Mouse (Mus musculus) bone marrow macrophage, adult 2 months (primary cell): ENCODE measurements around the gene Tbc1d20. TPM values are rescaled to one million over a fixed set of nuclear protein-coding genes. Genes with fewer than 3 reads are reported as not detected.
A peak's percentile ranks its signal among the peaks of the same experiment; 100 is the strongest.
"Not testable (repeated sequence)": the region's sequence is repeated elsewhere in the genome, so short reads cannot be mapped to it uniquely, and the experiment has no call there.

ENCODE experiments used
- H3K27ac ChIP-seq: 2 replicates; pipeline ENCODE4 v1.5.1; 2012; ENCODE audit warnings: low read depth, low read length; ENCODE audit not compliant: insufficient read depth
- H3K4me1 ChIP-seq: 2 replicates; pipeline ENCODE4 v1.6.1; 2012; ENCODE audit warnings: low read length; ENCODE audit not compliant: control insufficient read depth, insufficient read depth
- H3K4me3 ChIP-seq: 2 replicates; pipeline ENCODE4 v1.5.1; 2012; ENCODE audit warnings: mild to moderate bottlenecking, low read length, moderate library complexity; ENCODE audit not compliant: insufficient read depth
- CTCF ChIP-seq: IDR thresholded peaks from 2 replicates; pipeline ENCODE4 v1.5.1; 2012; ENCODE audit warnings: low read depth, mild to moderate bottlenecking, low read length, moderate library complexity
- POLR2A ChIP-seq: IDR thresholded peaks from 2 replicates; pipeline ENCODE4 v1.6.1; 2012; ENCODE audit warnings: mild to moderate bottlenecking, low read depth, low read length, borderline replicate concordance
- polyA plus RNA-seq: library from polyadenylated mRNA; stranded (reverse); fragments of >200 nt; gene quantifications from 2 replicates; pipeline ENCODE4 v1.2.4, GENCODE M21; 2012; ENCODE audit not compliant: missing spikeins, insufficient read depth, insufficient read length

Gene Tbc1d20
- polyA plus RNA-seq, 1 experiment: 63.6 TPM

GRCm38 (mm10) chr2:152346776-152347465, 53.3 kb downstream of the Tbc1d20 start:
- TF ChIP-seq CTCF (no peak), POLR2A (no peak)
- Histone ChIP-seq H3K27ac (0 out of 2 replicates have a peak overlapping the region, but pooled peaks have one; percentile 14), H3K4me3 (no peak overlapping the region), H3K4me1 (peaks cover 31% of the 10 kb centered on the region)

- H3K4me1 ChIP-seq: peaks cover 31% of the 10 kb centered on the region
- TF ChIP-seq CTCF: no peak
- no peak for TF ChIP-seq POLR2A
- no peak overlapping the region for H3K27ac ChIP-seq
- H3K4me3 ChIP-seq: no peak overlapping the region
Measured at GRCm38 (mm10) chr2:152347722-152348121, 54.1 kb downstream of the Tbc1d20 start.

- H3K4me1 ChIP-seq: peaks cover 30% of the 10 kb centered on the region
- H3K4me3 ChIP-seq: no peak overlapping the region
- no peak for TF ChIP-seq POLR2A
- no peak for TF ChIP-seq CTCF
- no peak overlapping the region for H3K27ac ChIP-seq
Measured at GRCm38 (mm10) chr2:152349205-152349604, 55.6 kb downstream of the Tbc1d20 start.

GRCm38 (mm10) chr2:152349842-152350540, 56.4 kb downstream of the Tbc1d20 start:
- Histone ChIP-seq H3K4me1 (peaks cover 25% of the 10 kb centered on the region), H3K4me3 (no peak overlapping the region), H3K27ac (no peak overlapping the region)
- TF ChIP-seq POLR2A (no peak), CTCF (no peak)

DNA sequence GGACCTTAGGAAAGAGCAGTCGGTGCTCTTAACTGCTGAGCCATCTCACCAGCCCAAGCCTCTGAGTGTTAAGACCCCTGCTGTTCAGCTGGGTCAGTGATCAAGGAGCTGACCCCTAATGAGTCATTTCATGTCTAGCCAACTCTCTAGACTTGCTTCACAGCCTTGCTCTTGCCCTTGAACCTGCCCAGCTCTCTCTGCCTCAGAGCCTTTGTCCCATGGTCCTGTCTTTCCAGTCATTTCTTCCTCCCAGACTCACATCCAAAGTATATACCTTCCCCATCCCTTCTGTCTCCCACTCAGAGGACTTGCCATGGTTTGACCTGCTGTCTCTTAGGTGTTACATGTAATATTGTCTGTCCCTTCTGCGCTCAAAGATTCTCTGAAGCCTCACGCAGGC, 63.6 kb downstream of the Tbc1d20 start:
- Histone ChIP-seq H3K4me3 (no peak overlapping the region), H3K4me1 (peaks cover 8% of the 10 kb centered on the region), H3K27ac (no peak overlapping the region)
- TF ChIP-seq POLR2A: no peak
- no peak for TF ChIP-seq CTCF

DNA sequence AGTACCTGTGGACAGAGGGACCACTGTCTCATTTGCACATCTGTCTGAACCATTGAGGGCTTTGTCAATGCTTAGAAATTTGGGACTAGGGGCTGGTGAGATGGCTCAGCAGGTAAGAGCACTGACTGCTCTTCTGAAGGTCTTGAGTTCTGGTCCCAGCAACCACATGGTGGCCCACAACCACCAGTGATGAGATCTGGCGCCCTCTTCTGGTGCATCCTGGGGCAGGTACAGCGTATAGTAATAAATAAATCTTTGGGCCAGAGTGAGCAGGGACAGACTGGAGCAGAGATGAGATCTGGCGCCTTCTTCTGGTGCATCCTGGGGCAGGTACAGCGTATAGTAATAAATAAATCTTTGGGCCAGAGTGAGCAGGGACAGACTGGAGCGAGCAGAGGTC, 65.3 kb downstream of the Tbc1d20 start:
- H3K4me1 ChIP-seq: peaks cover 12% of the 10 kb centered on the region
- H3K4me3 ChIP-seq, H3K27ac ChIP-seq: not testable (repeated sequence)

- Histone ChIP-seq H3K27ac (no peak overlapping the region), H3K4me1 (peaks cover 12% of the 10 kb centered on the region), H3K4me3 (no peak overlapping the region)
- TF ChIP-seq CTCF: no peak
- TF ChIP-seq POLR2A: no peak
Measured at GRCm38 (mm10) chr2:152359616-152360015, 66.0 kb downstream of the Tbc1d20 start.

DNA sequence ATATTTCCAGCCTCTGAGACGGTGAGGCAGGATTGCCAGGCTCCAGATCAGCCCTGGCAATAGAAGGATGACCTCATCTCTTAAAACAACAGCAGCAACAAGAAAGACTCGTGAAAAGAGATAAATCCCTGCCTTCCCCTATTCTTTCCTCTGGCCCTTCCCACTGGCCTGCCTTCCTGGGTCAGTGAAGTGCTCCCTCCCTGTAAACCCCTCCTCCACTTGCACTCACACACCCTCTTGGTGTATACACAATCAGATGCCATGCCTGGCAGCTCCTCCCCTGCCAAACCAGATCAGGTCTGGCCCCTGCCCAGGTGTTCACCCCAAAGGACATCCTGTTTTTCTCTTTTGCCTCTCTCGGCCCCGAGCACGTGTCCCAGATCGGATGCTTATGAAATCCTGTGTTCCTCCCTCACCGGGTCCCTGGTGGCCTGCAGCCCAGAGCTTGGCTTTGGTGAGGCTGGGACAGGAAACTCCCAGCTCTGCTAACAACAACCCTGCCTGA, 66.7 kb downstream of the Tbc1d20 start:
- TF ChIP-seq CTCF: no peak
- H3K4me1 ChIP-seq: peaks cover 12% of the 10 kb centered on the region
- H3K4me3 ChIP-seq: no peak overlapping the region
- H3K27ac ChIP-seq: no peak overlapping the region

DNA sequence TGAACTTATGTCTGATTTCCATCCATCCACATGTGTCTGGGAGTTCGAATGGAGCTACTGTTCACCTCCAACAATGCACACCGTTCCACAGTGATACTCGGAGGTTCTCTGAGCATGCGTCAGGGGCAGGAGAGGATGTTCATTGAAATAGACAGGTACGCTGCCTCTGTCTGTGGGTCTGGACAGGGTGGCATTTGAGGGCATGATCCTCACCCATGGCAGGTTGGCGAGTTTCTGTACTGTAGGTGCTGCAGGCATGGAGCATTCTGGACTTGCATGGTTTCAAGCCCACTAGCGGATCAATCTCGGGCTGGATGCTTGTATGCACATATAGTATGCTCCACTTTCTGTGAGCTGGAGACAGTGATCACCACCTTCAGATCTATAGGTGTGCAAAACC, 67.6 kb downstream of the Tbc1d20 start:
- H3K27ac ChIP-seq: no peak overlapping the region
- TF ChIP-seq CTCF (no peak), POLR2A (no peak)
- H3K4me3 ChIP-seq: no peak overlapping the region
- H3K4me1 ChIP-seq: peaks cover 12% of the 10 kb centered on the region

Other genes with a start within 250 kb of the Tbc1d20 start
- gene Scrt2, start 212.3 kb upstream of the Tbc1d20 start, polyA plus RNA-seq: not detected in 2 replicates
- gene Srxn1, start 188.3 kb upstream of the Tbc1d20 start, polyA plus RNA-seq: 50.2 and 54.5 TPM in 2 replicates
- gene Tcf15, start 150.3 kb upstream of the Tbc1d20 start, polyA plus RNA-seq: not detected in 2 replicates
- 73.6 and 75.1 TPM in 2 replicates for gene Csnk2a1, start 67.0 kb upstream of the Tbc1d20 start, polyA plus RNA-seq
- gene Rbck1, start 38.8 kb downstream of the Tbc1d20 start, polyA plus RNA-seq: 55.3 and 57.2 TPM in 2 replicates
- 1.5 and 1.9 TPM in 2 replicates for gene Trib3, start 50.2 kb downstream of the Tbc1d20 start, polyA plus RNA-seq
- not detected in 2 replicates for gene Nrsn2, start 82.8 kb downstream of the Tbc1d20 start, polyA plus RNA-seq
- 0.44 and 0.51 TPM in 2 replicates for gene Sox12, start 104.2 kb downstream of the Tbc1d20 start, polyA plus RNA-seq
- gene Zcchc3, start 121.2 kb downstream of the Tbc1d20 start, polyA plus RNA-seq: 2.0 and 2.3 TPM in 2 replicates
- not detected in 2 replicates for gene 6820408C15Rik, start 121.8 kb downstream of the Tbc1d20 start, polyA plus RNA-seq
- not detected in 2 replicates for gene Defb23, start 170.8 kb downstream of the Tbc1d20 start, polyA plus RNA-seq
- gene Defb20, start 183.2 kb downstream of the Tbc1d20 start, polyA plus RNA-seq: not detected in 2 replicates
- gene Defb22, start 196.3 kb downstream of the Tbc1d20 start, polyA plus RNA-seq: not detected in 2 replicates
- not detected in 2 replicates for gene Defb26, start 217.9 kb downstream of the Tbc1d20 start, polyA plus RNA-seq
- gene Defb28, start 224.4 kb downstream of the Tbc1d20 start, polyA plus RNA-seq: not detected in 2 replicates
- not detected in 2 replicates for gene Defb29, start 246.3 kb downstream of the Tbc1d20 start, polyA plus RNA-seq